Mouse (Mus musculus) frontal cortex, adult 2 months (tissue): Measurements from ENCODE around the gene P2rx3. TPM values are rescaled to one million over a fixed set of nuclear protein-coding genes. Genes with fewer than 3 reads are reported as not detected.

Experiments used
- polyA plus RNA-seq: library from polyadenylated mRNA; depleted of rRNA; stranded (reverse); fragments of >200 nt; gene quantifications from 2 replicates; pipeline ENCODE4 v1.2.3, GENCODE M21; 2012; rRNA removed

The P2rx3 gene
- polyA plus RNA-seq, 1 experiment: 1.8 TPM

Other genes with a start within 250 kb of the P2rx3 start
- 10.2 TPM in 2 replicates for gene Ube2l6, start 238.6 kb downstream of the P2rx3 start, polyA plus RNA-seq
- gene Smtnl1, start 214.8 kb downstream of the P2rx3 start, polyA plus RNA-seq: not detected in 2 replicates
- gene Timm10, start 210.5 kb downstream of the P2rx3 start, polyA plus RNA-seq: 86.2 and 96.6 TPM in 2 replicates
- gene Slc43a1, start 198.6 kb downstream of the P2rx3 start, polyA plus RNA-seq: 0.22 and 0.29 TPM in 2 replicates
- gene Rtn4rl2, start 150.8 kb downstream of the P2rx3 start, polyA plus RNA-seq: 65.5 and 75.2 TPM in 2 replicates
- gene Slc43a3, start 100.9 kb downstream of the P2rx3 start, polyA plus RNA-seq: 4.6 and 6.0 TPM in 2 replicates
- gene Prg2, start 57.0 kb downstream of the P2rx3 start, polyA plus RNA-seq: 0.13 TPM in 1 of 2 replicates, not detected in the other
- gene Prg3, start 49.2 kb downstream of the P2rx3 start, polyA plus RNA-seq: not detected in 2 replicates
- 105 and 124 TPM in 2 replicates for gene Ssrp1, start 228 bp downstream of the P2rx3 start, polyA plus RNA-seq
- gene Tnks1bp1, start 10.6 kb upstream of the P2rx3 start, polyA plus RNA-seq: 46.5 and 48.1 TPM in 2 replicates
- 1.2 TPM in 2 replicates for gene Aplnr, start 98.8 kb upstream of the P2rx3 start, polyA plus RNA-seq
- gene Lrrc55, start 159.7 kb upstream of the P2rx3 start, polyA plus RNA-seq: 63.6 and 64.7 TPM in 2 replicates